Mouse (Mus musculus) layer of hippocampus, postnatal 14 days (tissue): Measurements from ENCODE around the gene Esm1. TPM values are rescaled to one million over a fixed set of nuclear protein-coding genes. Genes with fewer than 3 reads are reported as not detected.

Experiments used
- DNase-seq, 2 experiments: peaks; one replicate each; pipeline ENCODE4 v3.0.0; 2021 to 2022; ENCODE audit warnings: low spot score in 2 of 2, mixed read lengths in 1 of 2
- long read RNA-seq, 2 experiments: library from polyadenylated mRNA; stranded (forward); transcript quantifications; one replicate each; pipeline ENCODE4 v2.0.0; 2021
- total RNA-seq, 2 experiments: library from RNA; stranded (reverse); gene quantifications; 2 replicates each; pipeline ENCODE4 v1.2.3; 2021

Gene Esm1
- under 1 TPM; 0.24 to 0.46 TPM for total RNA-seq
- long read RNA-seq, experiment 1 = 0 reads
- long read RNA-seq, experiment 2, partial matches to known transcripts = 0 of 1 reads
- long read RNA-seq, experiment 2, other reads (novel, unspliced or antisense) = 0 of 1 reads

GRCm38 (mm10) chr13:113209624-113210023 is at the start of gene Esm1:
Gene Esm1 (plus strand): TSS chr13:113209659.
- no peak for DNase-seq

GRCm38 (mm10) chr13:113164252-113165005 is 45.0 kb upstream of the Esm1 start:
- DNase-seq = no peak

DNA sequence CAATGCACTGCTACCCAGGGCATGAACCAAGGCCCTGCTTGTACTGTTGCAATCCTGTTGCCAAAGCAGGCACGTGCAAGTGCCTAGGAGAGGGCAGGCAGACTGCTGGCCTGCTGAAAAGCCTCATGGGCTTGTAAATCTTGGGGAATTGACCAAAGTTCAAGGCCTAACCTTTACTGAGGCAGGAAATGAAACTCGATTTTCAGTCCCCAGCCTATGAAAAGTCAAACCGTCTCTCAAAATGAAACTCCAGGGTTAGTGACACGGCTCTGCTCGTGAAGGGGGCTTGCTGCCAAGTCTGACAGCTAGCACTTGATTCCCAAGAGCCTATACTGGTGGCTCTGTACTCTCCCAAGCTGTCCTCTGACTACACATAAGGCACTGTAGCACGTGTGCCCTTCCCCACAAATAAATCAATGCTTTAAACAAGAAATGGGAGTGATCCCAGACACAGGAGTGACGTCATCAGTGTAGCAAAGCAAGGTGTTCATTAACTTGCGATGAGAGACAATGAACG is 41.4 kb upstream of the Esm1 start:
- no peak for DNase-seq

DNA sequence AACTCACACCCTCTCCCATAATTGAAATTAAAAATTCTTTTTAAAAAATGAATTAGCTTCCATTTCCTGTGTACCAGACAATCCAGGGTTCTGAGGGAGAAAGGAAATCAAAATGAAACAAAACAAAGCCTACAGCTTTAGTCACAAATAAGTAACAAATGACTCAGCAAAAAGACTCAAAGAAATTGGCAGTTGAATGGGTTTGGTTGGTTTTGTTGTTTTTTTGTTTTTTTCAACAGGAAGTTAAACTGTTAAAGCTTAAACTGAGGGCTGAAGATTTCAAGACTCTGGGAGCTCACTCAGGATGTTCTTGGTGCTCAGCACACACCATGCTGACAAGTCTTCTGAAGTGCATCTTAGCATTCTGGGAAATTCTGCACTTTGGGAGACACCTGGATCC is 39.2 kb upstream of the Esm1 start:
- DNase-seq = no peak

DNA sequence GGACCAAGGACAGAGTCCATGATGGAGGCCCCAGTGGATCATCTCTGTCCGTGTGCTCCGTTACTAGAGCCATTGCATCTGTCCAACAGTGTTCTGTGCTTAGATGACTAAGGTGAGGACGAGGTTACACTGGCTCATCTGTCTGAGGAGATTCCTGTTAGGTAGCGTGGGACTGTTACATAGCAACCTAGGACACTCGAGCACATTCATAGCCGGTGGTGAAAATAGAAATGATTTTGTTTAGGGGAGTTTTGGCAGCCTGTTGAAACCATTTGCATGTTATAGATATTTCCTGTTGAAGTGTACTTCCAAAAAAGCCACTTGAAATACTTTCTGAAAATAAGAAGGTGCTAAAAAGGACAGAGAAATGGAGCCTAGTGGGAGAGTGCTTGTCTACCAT is 35.3 kb upstream of the Esm1 start:
- no peak for DNase-seq

- no peak for DNase-seq
These were observed 26.1 kb upstream of the Esm1 start for GRCm38 (mm10) chr13:113183310-113183709.

DNA sequence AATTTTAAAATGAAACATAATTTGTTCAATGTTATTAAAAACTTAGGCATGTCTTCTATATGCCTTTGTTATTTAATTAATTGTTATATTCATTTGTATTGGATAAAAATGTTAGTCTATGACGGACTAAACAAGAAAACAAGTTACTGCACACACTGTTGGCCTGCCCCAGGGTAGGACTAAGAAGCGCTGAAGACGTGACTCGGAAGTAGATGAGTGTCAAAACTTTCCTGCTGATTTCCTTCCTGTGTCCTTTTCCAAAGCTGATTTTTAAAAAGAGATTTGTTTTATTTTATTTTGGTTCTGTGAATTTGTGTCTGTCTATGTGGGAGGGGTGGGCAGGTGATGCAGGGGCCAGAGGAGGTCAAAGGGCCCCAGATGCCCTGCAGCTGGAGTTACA is 25.7 kb upstream of the Esm1 start:
- DNase-seq = no peak

GRCm38 (mm10) chr13:113196808-113197674 is 12.4 kb upstream of the Esm1 start:
- DNase-seq = no peak

DNA sequence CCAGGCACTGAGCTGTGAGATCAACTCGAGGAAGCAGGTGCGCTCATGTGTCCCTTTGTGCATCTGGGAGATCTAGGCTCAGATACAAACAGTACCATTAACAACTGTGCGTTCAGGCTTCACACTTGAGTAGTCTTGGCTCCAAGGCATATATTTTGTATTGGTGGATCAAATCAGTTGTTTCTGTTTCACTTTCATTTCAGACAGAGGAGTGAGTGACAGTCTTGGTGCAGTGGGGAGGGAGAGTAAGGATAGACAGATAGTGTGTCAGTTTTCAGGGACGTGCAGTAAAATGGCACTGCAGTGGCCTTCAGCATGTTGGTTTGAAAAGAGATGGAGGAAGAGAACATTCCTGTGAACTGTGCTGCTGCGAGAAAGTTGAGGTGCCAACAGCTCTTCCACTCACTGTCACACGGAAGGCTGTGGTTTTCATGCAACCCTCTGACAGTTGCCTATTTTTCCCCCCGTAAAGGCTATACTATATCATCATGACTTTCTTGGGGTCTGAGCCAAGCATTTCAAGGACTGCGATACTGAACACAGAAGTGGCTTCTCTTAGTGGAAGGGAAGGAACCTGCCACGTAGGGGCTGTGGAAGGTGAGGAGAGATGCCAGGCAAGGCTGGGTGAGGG is 11.5 kb upstream of the Esm1 start:
- DNase-seq = no peak

- no peak for DNase-seq
These were observed 10.1 kb upstream of the Esm1 start for GRCm38 (mm10) chr13:113199331-113199730.

DNA sequence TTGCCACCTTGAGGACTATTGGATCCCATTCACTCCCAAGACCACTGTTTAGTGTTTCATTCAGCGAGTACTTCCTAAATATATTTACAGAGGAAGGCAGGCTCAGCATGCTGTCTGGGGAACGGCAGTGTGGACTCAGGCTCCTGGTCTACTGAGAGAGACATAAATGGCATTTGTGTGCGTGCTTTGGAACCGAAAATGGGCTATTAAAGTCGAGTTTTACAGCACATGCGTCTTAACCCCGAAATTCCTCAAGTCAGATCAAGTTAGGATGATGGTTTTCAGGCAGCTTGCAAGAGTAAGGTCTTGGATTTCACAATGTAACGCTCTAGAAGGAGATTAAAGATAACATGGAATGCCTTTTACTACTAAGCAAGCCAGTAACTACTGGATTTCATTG is 8.7 kb upstream of the Esm1 start:
- DNase-seq = no peak

GRCm38 (mm10) chr13:113201631-113202030 is 7.8 kb upstream of the Esm1 start:
- no peak for DNase-seq

- no peak for DNase-seq
These were observed 7.3 kb upstream of the Esm1 start for GRCm38 (mm10) chr13:113202184-113202583.

DNA sequence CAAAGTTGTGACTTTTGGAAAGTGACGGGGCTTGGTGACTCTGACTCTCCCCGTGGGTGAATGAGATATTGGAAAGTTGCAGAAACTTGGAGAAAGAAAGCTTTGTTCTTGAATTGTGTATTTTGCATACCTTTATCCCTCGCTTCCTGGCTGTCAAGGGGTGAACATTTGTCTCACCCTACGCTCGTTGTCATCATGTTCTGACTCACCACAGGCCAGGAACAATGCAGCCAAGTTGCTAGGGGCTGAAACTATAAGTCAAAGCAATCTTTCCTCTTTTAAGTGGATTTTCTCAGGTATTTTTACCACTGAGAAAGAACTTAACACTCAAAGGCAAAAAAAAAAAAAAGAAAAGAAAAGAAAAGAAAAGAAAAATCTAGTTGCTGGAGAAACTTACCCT is 6.3 kb upstream of the Esm1 start:
- DNase-seq = no peak

GRCm38 (mm10) chr13:113205346-113205745 is 4.1 kb upstream of the Esm1 start:
- no peak for DNase-seq

DNA sequence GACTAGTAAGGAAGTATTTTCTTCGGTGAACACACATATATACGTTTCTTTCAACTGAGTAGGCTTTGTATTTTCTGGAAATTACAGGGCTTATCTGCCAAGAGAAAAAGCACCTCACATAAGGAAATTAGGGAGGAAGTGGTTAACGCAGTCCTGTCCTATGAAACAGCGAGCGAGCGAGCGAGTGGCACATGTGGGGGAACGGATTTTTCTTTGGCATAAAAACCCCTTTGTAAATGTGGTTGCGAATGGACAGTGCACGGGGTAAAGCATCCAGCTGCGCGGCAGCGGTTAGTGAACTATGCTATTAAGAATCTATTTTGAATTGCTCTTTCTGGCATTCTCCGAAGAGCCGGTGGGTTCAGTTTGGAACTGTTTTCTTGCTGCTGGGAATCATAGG is 1.9 kb downstream of the Esm1 start:
- DNase-seq = no peak

DNA sequence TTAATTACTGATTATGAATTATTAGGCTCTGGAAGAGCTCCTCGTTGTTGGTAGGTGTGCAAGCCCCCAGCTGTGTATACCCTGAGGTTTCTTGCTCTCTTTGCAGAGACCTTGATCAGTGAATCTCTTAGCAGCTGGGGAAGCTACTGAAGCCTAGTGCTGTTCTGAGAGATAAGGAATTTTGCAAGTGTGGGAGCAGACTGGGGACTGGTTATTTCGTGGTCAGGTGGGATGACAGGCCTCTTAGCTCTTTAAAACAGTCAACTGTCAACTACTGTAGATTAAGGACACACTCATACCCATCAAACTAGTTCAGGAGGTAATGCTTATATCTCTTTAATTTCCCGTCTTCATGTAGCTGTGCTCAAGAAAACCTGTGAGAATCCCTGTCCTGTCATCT is 2.9 kb downstream of the Esm1 start:
- no peak for DNase-seq

DNA sequence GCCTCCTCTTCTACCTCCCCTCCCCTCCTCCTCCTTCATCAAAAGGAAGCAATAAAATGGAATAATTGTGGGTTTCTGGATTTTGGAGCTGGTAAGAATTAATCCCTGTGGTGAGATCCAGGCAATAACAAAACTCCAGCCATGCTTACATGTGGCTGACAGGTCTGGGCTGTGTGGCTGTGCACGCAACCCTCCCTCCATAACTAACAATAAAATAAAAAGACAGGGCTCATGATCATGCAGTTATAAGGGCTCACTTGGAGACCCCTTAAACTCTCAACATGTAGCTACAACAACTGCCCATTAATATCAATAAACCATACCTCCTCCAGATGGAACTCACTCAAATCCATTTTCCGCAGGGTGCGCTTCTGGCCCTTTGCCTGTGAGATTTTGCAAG is 4.4 kb downstream of the Esm1 start:
- DNase-seq = no peak

GRCm38 (mm10) chr13:113221851-113222250 is 12.4 kb downstream of the Esm1 start:
- DNase-seq = no peak

GRCm38 (mm10) chr13:113224105-113224504 is 14.6 kb downstream of the Esm1 start:
- peak; percentile 35 to 71 for DNase-seq

DNA sequence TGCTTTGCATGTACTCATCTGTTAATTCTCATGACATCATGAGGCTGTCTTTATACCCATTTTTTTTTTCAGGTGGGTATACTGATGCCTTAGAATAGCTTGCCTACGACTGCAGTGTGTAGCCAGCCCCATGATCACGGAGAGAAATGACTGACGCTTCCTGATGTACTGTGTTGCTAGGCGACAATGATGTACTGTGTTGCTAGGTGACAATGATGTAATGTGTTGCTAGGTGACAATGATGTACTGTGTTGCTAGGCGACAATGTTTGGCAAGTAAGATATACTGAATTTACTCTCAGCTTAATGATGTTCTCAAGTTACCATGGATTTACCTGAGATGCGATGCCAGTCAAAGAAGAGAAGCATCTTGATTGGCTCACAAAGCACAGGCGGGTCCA is 16.4 kb downstream of the Esm1 start, which contains the start of gene Gzmk:
Gzmk (minus strand) TSS at position 98 of the 400 bp plus-strand sequence.
- peak in 1 of 2 experiments; percentile 60 for DNase-seq
